Mouse (Mus musculus): ENCODE results near the gene Kansl2. TPM values are rescaled to one million over a fixed set of nuclear protein-coding genes. Genes with fewer than 3 reads are reported as not detected.
"Not testable (repeated sequence)": the region's sequence is repeated elsewhere in the genome, so short reads cannot be mapped to it uniquely, and the experiment has no call there.

Gene Kansl2
- polyA plus RNA-seq, 1 experiment from 2014 or later = 153 TPM

DNA sequence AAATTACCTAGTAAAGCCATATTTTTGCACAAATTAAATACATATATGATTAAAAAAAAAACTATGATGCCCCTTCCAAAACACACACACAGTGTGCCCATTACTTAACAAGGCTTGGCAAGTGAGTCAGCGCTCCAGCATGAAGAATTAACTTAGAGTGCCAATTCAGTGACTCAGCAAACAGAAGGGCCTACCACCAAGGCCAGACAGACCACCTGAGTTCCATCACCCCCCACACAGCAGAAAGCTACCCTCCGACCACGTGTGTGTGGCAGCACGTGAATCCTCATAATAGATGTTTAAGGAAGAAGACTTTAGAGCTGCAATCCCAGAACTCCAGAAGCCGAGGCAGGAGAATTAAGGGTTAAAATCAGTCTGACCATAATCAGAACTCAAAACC lies 1.8 kb downstream of the Kansl2 start:
- peak overlapping the region; percentile 96 for H3K9ac ChIP-seq (replicated peaks; ENCODE audit: low read length)
- H3K4me2 ChIP-seq (ENCODE audit: low read depth, low read length) = peak overlapping the region; percentile 61
- peaks cover 12% of the 10 kb centered on the region for H3K36me3 ChIP-seq (replicated peaks; ENCODE audit: control insufficient read depth, insufficient read depth, low read depth, low read length)
- peak overlapping the region; percentile 81 for H3K4me3 ChIP-seq (ENCODE audit: low read depth, low read length)
- H3K9me3 ChIP-seq (replicated peaks; ENCODE audit: control insufficient read depth, low read length) = no peaks in the 10 kb centered on the region
- 39% methylated on average over 5 of the region's 5 CpGs for WGBS
- ATAC-seq (replicated peaks; ENCODE audit: insufficient number of reproducible peaks, low FRiP score, low TSS enrichment, low read depth) (no peak), DNase-seq (ENCODE audit: low spot score) (peak; percentile 24)
- H3K4me1 ChIP-seq (ENCODE audit: control insufficient read depth, insufficient read depth, low read length) = no peaks in the 10 kb centered on the region
- H3K27ac ChIP-seq (replicated peaks; ENCODE audit: low read depth, low read length) = no peak overlapping the region
- no peaks in the 10 kb centered on the region for H3K27me3 ChIP-seq (ENCODE audit: control insufficient read depth, insufficient read depth, low read length)

DNA sequence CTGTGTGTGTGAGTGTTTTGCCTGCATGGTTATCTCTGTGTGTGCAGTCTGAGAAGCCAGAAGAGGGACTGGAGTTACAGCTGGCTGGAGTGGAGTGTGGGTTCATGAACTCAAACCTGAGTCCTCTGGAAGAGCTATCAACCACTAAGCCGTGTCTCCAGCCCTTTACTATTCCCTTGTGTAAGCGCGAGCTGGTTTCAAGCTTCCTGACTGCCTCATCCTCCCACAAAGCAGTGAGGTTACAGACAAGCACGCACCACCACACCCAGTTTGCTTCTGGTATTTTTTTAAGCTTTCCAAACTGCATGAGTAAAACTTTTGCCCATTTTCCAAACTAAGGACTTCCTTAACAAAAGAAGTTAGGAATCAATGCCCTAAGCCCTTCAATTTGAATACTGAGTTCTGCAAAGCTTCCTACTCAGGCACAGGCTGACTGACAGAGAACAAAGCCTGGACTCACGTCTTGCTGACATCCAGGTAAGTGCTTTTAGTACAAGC lies 5.9 kb downstream of the Kansl2 start:
- no peaks in the 10 kb centered on the region for H3K27me3 ChIP-seq (ENCODE audit: control insufficient read depth, insufficient read depth, low read length)
- H3K27ac ChIP-seq (replicated peaks; ENCODE audit: low read depth, low read length) = no peak overlapping the region
- 87% methylated on average over 5 of the region's 5 CpGs for WGBS
- H3K9me3 ChIP-seq (replicated peaks; ENCODE audit: control insufficient read depth, low read length) = no peaks in the 10 kb centered on the region
- no peak for ATAC-seq (replicated peaks; ENCODE audit: insufficient number of reproducible peaks, low FRiP score, low TSS enrichment, low read depth)
- no peak overlapping the region for H3K9ac ChIP-seq (replicated peaks; ENCODE audit: low read length)
- no peaks in the 10 kb centered on the region for H3K4me1 ChIP-seq (ENCODE audit: control insufficient read depth, insufficient read depth, low read length)
- H3K36me3 ChIP-seq (replicated peaks; ENCODE audit: control insufficient read depth, insufficient read depth, low read depth, low read length) = peaks cover 20% of the 10 kb centered on the region
- H3K4me3 ChIP-seq (ENCODE audit: low read depth, low read length) = no peak overlapping the region
- H3K4me2 ChIP-seq (ENCODE audit: low read depth, low read length) = no peak overlapping the region
- DNase-seq (ENCODE audit: low spot score) = no peak

- ATAC-seq (replicated peaks; ENCODE audit: insufficient number of reproducible peaks, low FRiP score, low TSS enrichment, low read depth) (no peak), DNase-seq (ENCODE audit: low spot score) (no peak)
- WGBS = 95% methylated on average over 5 of the region's 5 CpGs
- Histone ChIP-seq H3K27ac (replicated peaks; ENCODE audit: low read depth, low read length) (no peak overlapping the region), H3K4me3 (ENCODE audit: low read depth, low read length) (no peak overlapping the region), H3K36me3 (replicated peaks; ENCODE audit: control insufficient read depth, insufficient read depth, low read depth, low read length) (peaks cover 28% of the 10 kb centered on the region), H3K4me2 (ENCODE audit: low read depth, low read length) (no peak overlapping the region), H3K9ac (replicated peaks; ENCODE audit: low read length) (no peak overlapping the region), H3K4me1 (ENCODE audit: control insufficient read depth, insufficient read depth, low read length) (no peaks in the 10 kb centered on the region), H3K27me3 (ENCODE audit: control insufficient read depth, insufficient read depth, low read length) (no peaks in the 10 kb centered on the region), H3K9me3 (replicated peaks; ENCODE audit: control insufficient read depth, low read length) (no peaks in the 10 kb centered on the region)
Measured at GRCm38 (mm10) chr15:98527056-98527771, 6.8 kb downstream of the Kansl2 start.

DNA sequence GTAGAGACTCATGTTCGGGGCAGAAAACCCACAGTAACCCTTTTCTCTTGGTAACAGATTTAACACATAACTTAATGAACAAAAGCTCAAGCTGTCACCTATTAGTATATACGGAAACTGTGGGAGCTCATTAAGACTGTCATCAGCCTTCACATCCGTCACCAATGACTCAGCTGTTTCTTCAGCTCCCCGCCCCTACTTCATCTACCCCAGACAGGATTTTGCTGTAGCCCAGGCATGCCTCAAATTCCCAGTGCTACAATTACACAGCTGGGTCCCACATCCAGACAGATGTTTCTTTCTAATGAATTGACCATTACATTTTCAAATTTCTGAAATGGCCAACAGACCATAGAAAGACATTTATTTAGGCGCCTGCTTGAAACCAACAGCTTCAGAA lies 8.0 kb downstream of the Kansl2 start:
- DNase-seq (ENCODE audit: low spot score) (no peak), ATAC-seq (replicated peaks; ENCODE audit: insufficient number of reproducible peaks, low FRiP score, low TSS enrichment, low read depth) (no peak)
- Histone ChIP-seq H3K9ac (replicated peaks; ENCODE audit: low read length) (no peak overlapping the region), H3K27me3 (ENCODE audit: control insufficient read depth, insufficient read depth, low read length) (no peaks in the 10 kb centered on the region), H3K36me3 (replicated peaks; ENCODE audit: control insufficient read depth, insufficient read depth, low read depth, low read length) (peaks cover 31% of the 10 kb centered on the region), H3K27ac (replicated peaks; ENCODE audit: low read depth, low read length) (no peak overlapping the region), H3K9me3 (replicated peaks; ENCODE audit: control insufficient read depth, low read length) (no peaks in the 10 kb centered on the region), H3K4me1 (ENCODE audit: control insufficient read depth, insufficient read depth, low read length) (no peaks in the 10 kb centered on the region), H3K4me2 (ENCODE audit: low read depth, low read length) (no peak overlapping the region), H3K4me3 (ENCODE audit: low read depth, low read length) (no peak overlapping the region)
- WGBS = 77% methylated on average over 5 of the region's 5 CpGs

- DNase-seq (ENCODE audit: low spot score) = no peak
- Histone ChIP-seq H3K4me1 (ENCODE audit: control insufficient read depth, insufficient read depth, low read length) (no peaks in the 10 kb centered on the region), H3K9me3 (replicated peaks; ENCODE audit: control insufficient read depth, low read length) (no peaks in the 10 kb centered on the region), H3K27ac (replicated peaks; ENCODE audit: low read depth, low read length) (no peak overlapping the region), H3K36me3 (replicated peaks; ENCODE audit: control insufficient read depth, insufficient read depth, low read depth, low read length) (peaks cover 33% of the 10 kb centered on the region), H3K9ac (replicated peaks; ENCODE audit: low read length) (no peak overlapping the region), H3K4me3 (ENCODE audit: low read depth, low read length) (no peak overlapping the region), H3K4me2 (ENCODE audit: low read depth, low read length) (no peak overlapping the region), H3K27me3 (ENCODE audit: control insufficient read depth, insufficient read depth, low read length) (no peaks in the 10 kb centered on the region)
- ATAC-seq (replicated peaks; ENCODE audit: insufficient number of reproducible peaks, low FRiP score, low TSS enrichment, low read depth) = no peak
- 90% methylated on average over 3 of the region's 3 CpGs for WGBS
Measured at GRCm38 (mm10) chr15:98521245-98521644, 12.8 kb downstream of the Kansl2 start.

DNA sequence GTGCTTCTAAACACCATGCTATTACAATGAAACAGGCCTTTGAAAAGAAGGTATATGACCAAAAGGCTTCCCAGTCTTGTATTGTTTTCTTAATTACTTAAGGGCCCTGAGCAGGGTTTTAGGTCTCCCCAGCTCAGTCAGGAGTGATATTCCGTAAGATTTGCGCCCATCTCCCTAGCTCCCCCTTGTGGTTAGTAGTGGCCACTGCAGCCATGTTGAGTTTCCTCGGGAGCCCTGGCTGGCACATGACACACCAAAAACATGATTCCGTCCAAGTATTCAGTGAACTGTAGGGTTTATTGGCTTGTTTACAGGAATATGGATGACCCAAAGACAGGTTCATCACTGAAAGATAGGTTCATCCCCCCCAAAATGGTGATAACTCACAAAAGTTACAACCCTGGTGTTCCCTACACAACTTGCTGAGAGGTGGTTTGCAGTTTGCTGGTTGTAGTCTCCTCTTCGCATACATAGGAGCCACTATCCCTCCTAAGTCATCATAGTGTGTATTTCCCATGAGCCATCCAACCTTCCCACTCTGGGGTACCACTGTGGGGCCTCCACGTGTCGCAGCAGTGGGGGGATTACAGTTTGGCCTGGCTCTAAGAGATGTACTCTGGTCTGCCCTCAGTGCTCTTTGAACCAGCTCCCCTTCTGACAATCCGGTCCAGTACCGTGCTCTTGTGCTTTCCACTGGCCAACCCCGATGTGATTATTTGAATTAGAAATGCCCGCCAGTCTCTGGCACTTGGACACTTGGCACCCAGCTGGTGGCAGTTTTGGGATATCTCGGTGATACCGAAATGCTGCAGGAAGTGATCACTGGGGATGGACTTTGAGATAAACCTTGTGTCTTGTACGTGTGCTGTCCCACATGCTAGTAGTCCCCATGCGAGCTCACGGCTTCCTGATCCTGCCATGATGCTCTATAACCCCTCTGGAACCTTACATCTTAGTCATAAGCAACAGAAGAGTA lies 16.4 kb downstream of the Kansl2 start:
- H3K4me1 ChIP-seq (ENCODE audit: control insufficient read depth, insufficient read depth, low read length) = no peaks in the 10 kb centered on the region
- WGBS = 73% methylated on average over 16 of the region's 16 CpGs
- no peak for ATAC-seq (replicated peaks; ENCODE audit: insufficient number of reproducible peaks, low FRiP score, low TSS enrichment, low read depth)
- H3K9me3 ChIP-seq (replicated peaks; ENCODE audit: control insufficient read depth, low read length) = no peaks in the 10 kb centered on the region
- no peak overlapping the region for H3K4me2 ChIP-seq (ENCODE audit: low read depth, low read length)
- no peaks in the 10 kb centered on the region for H3K27me3 ChIP-seq (ENCODE audit: control insufficient read depth, insufficient read depth, low read length)
- H3K27ac ChIP-seq (replicated peaks; ENCODE audit: low read depth, low read length) = no peak overlapping the region
- no peak overlapping the region for H3K4me3 ChIP-seq (ENCODE audit: low read depth, low read length)
- peak; percentile 67 for DNase-seq (ENCODE audit: low spot score)
- H3K36me3 ChIP-seq (replicated peaks; ENCODE audit: control insufficient read depth, insufficient read depth, low read depth, low read length) = peaks cover 20% of the 10 kb centered on the region
- no peak overlapping the region for H3K9ac ChIP-seq (replicated peaks; ENCODE audit: low read length)

DNA sequence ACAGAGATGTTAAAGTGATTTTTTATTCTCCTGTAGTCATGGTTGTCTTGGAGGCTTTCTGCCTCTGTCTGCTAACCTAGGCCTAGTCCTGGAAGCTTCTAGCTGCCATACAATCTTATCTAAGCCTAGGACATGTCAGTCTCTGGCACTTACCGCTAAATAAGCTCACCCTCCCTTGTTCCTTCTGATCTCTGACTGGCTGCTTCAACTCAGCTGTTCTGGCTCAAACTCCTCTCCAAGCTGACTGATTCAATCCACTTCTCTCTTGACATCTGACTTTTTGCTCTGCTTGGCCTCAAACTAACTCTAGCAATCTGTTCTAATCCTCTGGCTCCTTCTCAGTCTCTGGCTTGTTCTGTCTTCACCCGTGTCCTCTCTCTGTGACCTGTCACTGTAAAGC lies 19.2 kb downstream of the Kansl2 start:
- not testable (repeated sequence) for H3K9me3 ChIP-seq (replicated peaks; ENCODE audit: control insufficient read depth, low read length); H3K4me2 ChIP-seq (ENCODE audit: low read depth, low read length); H3K4me3 ChIP-seq (ENCODE audit: low read depth, low read length); H3K36me3 ChIP-seq (replicated peaks; ENCODE audit: control insufficient read depth, insufficient read depth, low read depth, low read length); H3K4me1 ChIP-seq (ENCODE audit: control insufficient read depth, insufficient read depth, low read length); DNase-seq (ENCODE audit: low spot score); ATAC-seq (replicated peaks; ENCODE audit: insufficient number of reproducible peaks, low FRiP score, low TSS enrichment, low read depth); H3K9ac ChIP-seq (replicated peaks; ENCODE audit: low read length); H3K27me3 ChIP-seq (ENCODE audit: control insufficient read depth, insufficient read depth, low read length); H3K27ac ChIP-seq (replicated peaks; ENCODE audit: low read depth, low read length)
- WGBS = 83% methylated on average over 2 of the region's 2 CpGs

- Histone ChIP-seq H3K36me3 (replicated peaks; ENCODE audit: control insufficient read depth, insufficient read depth, low read depth, low read length) (peaks cover 4% of the 10 kb centered on the region; the same call in 1 of the 2 replicates), H3K9ac (replicated peaks; ENCODE audit: low read length) (no peak overlapping the region), H3K4me3 (ENCODE audit: low read depth, low read length) (no peak overlapping the region), H3K9me3 (replicated peaks; ENCODE audit: control insufficient read depth, low read length) (no peaks in the 10 kb centered on the region), H3K4me1 (ENCODE audit: control insufficient read depth, insufficient read depth, low read length) (no peaks in the 10 kb centered on the region), H3K27me3 (ENCODE audit: control insufficient read depth, insufficient read depth, low read length) (no peaks in the 10 kb centered on the region), H3K4me2 (ENCODE audit: low read depth, low read length) (no peak overlapping the region), H3K27ac (replicated peaks; ENCODE audit: low read depth, low read length) (no peak overlapping the region)
- DNase-seq (ENCODE audit: low spot score) (no peak), ATAC-seq (replicated peaks; ENCODE audit: insufficient number of reproducible peaks, low FRiP score, low TSS enrichment, low read depth) (no peak)
- 83% methylated on average over 8 of the region's 8 CpGs for WGBS
Measured at GRCm38 (mm10) chr15:98514146-98514545, 19.9 kb downstream of the Kansl2 start.
